Comparison of ENCODE assay signal across 9 mouse cellular contexts in genomic region chr19:10038910-10039309, GRCm38 (mm10). TPM values are rescaled to one million over a fixed set of nuclear protein-coding genes. Genes with fewer than 3 reads are reported as not detected.
DNase-seq lines count a peak whose midpoint lies in the region; ATAC-seq lines count a peak whose summit lies in the region.
"Had no signal": no experiment of that assay in that cellular context is flagged by ENCODE, and none has a peak within 500 bp of the region (broad histone marks: within the 10 kb centered on the region; RNA-seq: fewer than 3 reads in every experiment).

No protein-coding gene starts in this region.

- H3K27me3 ChIP-seq in kidney, embryonic 14.5 days (ENCODE audit: control insufficient read depth, insufficient read depth, low read length) = no peaks in the 10 kb centered on the region
- H3K27me3 ChIP-seq in forebrain, embryonic 15.5 days = no peaks in the 10 kb centered on the region

- H3K4me1 ChIP-seq in kidney, embryonic 14.5 days (ENCODE audit: control insufficient read depth, insufficient read depth, low read length) = peaks cover 27% of the 10 kb centered on the region
- peaks cover 19% of the 10 kb centered on the region for H3K4me1 ChIP-seq in forebrain, embryonic 15.5 days

- H3K9me3 ChIP-seq in kidney, embryonic 14.5 days (ENCODE audit: control insufficient read depth, low read length) = no peaks in the 10 kb centered on the region
- no peaks in the 10 kb centered on the region for H3K9me3 ChIP-seq in forebrain, embryonic 15.5 days

- ATAC-seq in kidney, embryonic 14.5 days (ENCODE audit: low FRiP score, low TSS enrichment) = no peak
- ATAC-seq in erythroid progenitor cell, adult 5-6 weeks (replicated peaks; ENCODE audit: low FRiP score, poor library complexity, severe bottlenecking) = no peak
- ATAC-seq in forebrain, embryonic 15.5 days (replicated peaks) = no peak

- no peak overlapping the region for H3K9ac ChIP-seq in kidney, embryonic 14.5 days (ENCODE audit: low read depth, low read length)
- H3K9ac ChIP-seq in forebrain, embryonic 15.5 days (replicated peaks) = no peak overlapping the region

- H3K27ac ChIP-seq in kidney, embryonic 14.5 days (ENCODE audit: low read depth, low read length) = no peak overlapping the region
- no peak overlapping the region for H3K27ac ChIP-seq in forebrain, embryonic 15.5 days (replicated peaks)

- peak; percentile 69 for DNase-seq in kidney, adult 11 months
- DNase-seq in cerebellum, postnatal 25 days = peak; percentile 38 to 52
- DNase-seq in kidney, adult 18-20 months = peak; percentile 64
- peak; percentile 84 for DNase-seq in lung, postnatal 14 days
- DNase-seq in layer of hippocampus, postnatal 10 days (ENCODE audit: low spot score in 2 of 2) = no peak
- DNase-seq: layer of hippocampus, adult 9-11 months had no signal

- H3K4me3 ChIP-seq in kidney, embryonic 14.5 days (ENCODE audit: low read length) = no peak overlapping the region
- H3K4me3 ChIP-seq in forebrain, embryonic 15.5 days = no peak overlapping the region

- H3K4me2 ChIP-seq in kidney, embryonic 14.5 days (replicated peaks; ENCODE audit: low read depth, low read length) = no peak overlapping the region
- no peak overlapping the region for H3K4me2 ChIP-seq in forebrain, embryonic 15.5 days (replicated peaks)

- WGBS in kidney, embryonic 14.5 days = 10% methylated on average over 3 of the region's 3 CpGs
- 4% methylated on average over 3 of the region's 3 CpGs for WGBS in forebrain, embryonic 15.5 days

- H3K36me3 ChIP-seq in kidney, embryonic 14.5 days (ENCODE audit: control insufficient read depth, insufficient read depth, low read length) = no peaks in the 10 kb centered on the region
- no peaks in the 10 kb centered on the region for H3K36me3 ChIP-seq in forebrain, embryonic 15.5 days

RNA-seq across cellular contexts. Expression of gene Fads3, which starts 2.5 kb away (rescaled TPM):
- polyA plus RNA-seq in kidney, embryonic 14.5 days (2014; fragmentation: Nextera tagmentation; extraction: Ambion mirVana) = 8.3 and 10.4 TPM in 2 replicates
- 10 to 100 TPM; 49.1 to 54.6 TPM for total RNA-seq in layer of hippocampus, postnatal 10 days (2021)
- 15.5 and 16.3 TPM in 2 replicates for total RNA-seq in erythroid progenitor cell, adult 5-6 weeks (2015; ENCODE audit: low replicate concordance)
- 9.4 and 12.6 TPM in 2 replicates for total RNA-seq in erythroid progenitor cell, adult 5-6 weeks (2017; ENCODE audit: low replicate concordance)
- polyA plus RNA-seq in forebrain, embryonic 15.5 days (2015; fragmentation: Nextera tagmentation; extraction: Ambion mirVana) = 14.0 and 15.3 TPM in 2 replicates

RNA-seq across cellular contexts. Expression of gene Rab3il1, which starts 37.4 kb away (rescaled TPM):
- polyA plus RNA-seq in kidney, embryonic 14.5 days (2014; fragmentation: Nextera tagmentation; extraction: Ambion mirVana) = 20.3 and 26.2 TPM in 2 replicates
- total RNA-seq in layer of hippocampus, postnatal 10 days (2021) = 10 to 100 TPM; 13.9 to 14.5 TPM
- total RNA-seq in erythroid progenitor cell, adult 5-6 weeks (2015; ENCODE audit: low replicate concordance) = 252 and 262 TPM in 2 replicates
- total RNA-seq in erythroid progenitor cell, adult 5-6 weeks (2017; ENCODE audit: low replicate concordance) = 345 and 413 TPM in 2 replicates
- polyA plus RNA-seq in forebrain, embryonic 15.5 days (2015; fragmentation: Nextera tagmentation; extraction: Ambion mirVana) = 17.3 and 17.9 TPM in 2 replicates

RNA-seq across cellular contexts. Expression of gene Best1, which starts 37.5 kb away (rescaled TPM):
- polyA plus RNA-seq in kidney, embryonic 14.5 days (2014; fragmentation: Nextera tagmentation; extraction: Ambion mirVana) = 1.1 and 1.2 TPM in 2 replicates
- 1 to 10 TPM; 1.9 to 3.0 TPM for total RNA-seq in layer of hippocampus, postnatal 10 days (2021)
- not detected in 2 replicates for total RNA-seq in erythroid progenitor cell, adult 5-6 weeks (2015; ENCODE audit: low replicate concordance)
- total RNA-seq in erythroid progenitor cell, adult 5-6 weeks (2017; ENCODE audit: low replicate concordance) = not detected in 2 replicates
- 1.2 and 1.3 TPM in 2 replicates for polyA plus RNA-seq in forebrain, embryonic 15.5 days (2015; fragmentation: Nextera tagmentation; extraction: Ambion mirVana)

RNA-seq across cellular contexts. Expression of gene Fth1, which starts 58.5 kb away (rescaled TPM):
- polyA plus RNA-seq in kidney, embryonic 14.5 days (2014; fragmentation: Nextera tagmentation; extraction: Ambion mirVana) = 1,412 and 1,461 TPM in 2 replicates
- 1,000 to 10,000 TPM; 2,066 to 2,109 TPM for total RNA-seq in layer of hippocampus, postnatal 10 days (2021)
- 2,541 and 2,855 TPM in 2 replicates for total RNA-seq in erythroid progenitor cell, adult 5-6 weeks (2015; ENCODE audit: low replicate concordance)
- total RNA-seq in erythroid progenitor cell, adult 5-6 weeks (2017; ENCODE audit: low replicate concordance) = 1,910 and 2,502 TPM in 2 replicates
- polyA plus RNA-seq in forebrain, embryonic 15.5 days (2015; fragmentation: Nextera tagmentation; extraction: Ambion mirVana) = 1,475 and 1,516 TPM in 2 replicates

Comparison
In these comparisons a context has a peak if more than half of its experiments do, and no peak if none do; other contexts are left out.
1. DNase-seq: peak in kidney, adult 11 months (single experiment), cerebellum, postnatal 25 days (2 of 2), kidney, adult 18-20 months (single experiment) and lung, postnatal 14 days (single experiment); none in layer of hippocampus, postnatal 10 days (0 of 2).
2. RNA of gene Rab3il1, which starts 37.4 kb away (total RNA-seq): 252 to 413 TPM in erythroid progenitor cell, adult 5-6 weeks; 13.9 to 14.5 TPM in layer of hippocampus, postnatal 10 days; every median in the first group is over 10 times any median in the second.